Mouse (Mus musculus) erythroblast, embryonic 14.5 days (primary cell): ENCODE data around the gene 4930412O13Rik. TPM values are rescaled to one million over a fixed set of nuclear protein-coding genes. Genes with fewer than 3 reads are reported as not detected.

ENCODE experiments used
- H3K27me3 ChIP-seq: 2 replicates; pipeline ENCODE4 v1.6.1; 2012; ENCODE audit warnings: inconsistent platforms; ENCODE audit not compliant: control insufficient read depth
- H3K36me3 ChIP-seq: 2 replicates; pipeline ENCODE4 v1.6.1; 2012; ENCODE audit warnings: mild to moderate bottlenecking, inconsistent platforms; ENCODE audit not compliant: control insufficient read depth
- H3K4me1 ChIP-seq: 2 replicates; pipeline ENCODE4 v1.6.1; 2012; ENCODE audit warnings: inconsistent platforms; ENCODE audit not compliant: control insufficient read depth
- H3K4me3 ChIP-seq: replicated peaks from 2 replicates; pipeline ENCODE3; 2012; ENCODE audit warnings: moderate library complexity, mild to moderate bottlenecking, inconsistent platforms
- H3K9me3 ChIP-seq: 2 replicates; pipeline ENCODE4 v1.6.1; 2012; ENCODE audit warnings: low read length, inconsistent platforms, mixed read lengths; ENCODE audit not compliant: control insufficient read depth
- GATA1 ChIP-seq: IDR thresholded peaks from 2 replicates; pipeline ENCODE4 v1.6.1; 2012; ENCODE audit warnings: low read length, inconsistent platforms, mixed read lengths
- TAL1 ChIP-seq: IDR thresholded peaks from 3 replicates; pipeline ENCODE4 v1.6.1; 2012; ENCODE audit warnings: low read length, inconsistent platforms, mixed read lengths
- polyA plus RNA-seq: library from polyadenylated mRNA; stranded (reverse); fragments of >175 nt; gene quantifications from 2 replicates; pipeline ENCODE4 v1.2.3, GENCODE M21; 2012

The 4930412O13Rik gene
- polyA plus RNA-seq, 1 experiment = not detected

DNA sequence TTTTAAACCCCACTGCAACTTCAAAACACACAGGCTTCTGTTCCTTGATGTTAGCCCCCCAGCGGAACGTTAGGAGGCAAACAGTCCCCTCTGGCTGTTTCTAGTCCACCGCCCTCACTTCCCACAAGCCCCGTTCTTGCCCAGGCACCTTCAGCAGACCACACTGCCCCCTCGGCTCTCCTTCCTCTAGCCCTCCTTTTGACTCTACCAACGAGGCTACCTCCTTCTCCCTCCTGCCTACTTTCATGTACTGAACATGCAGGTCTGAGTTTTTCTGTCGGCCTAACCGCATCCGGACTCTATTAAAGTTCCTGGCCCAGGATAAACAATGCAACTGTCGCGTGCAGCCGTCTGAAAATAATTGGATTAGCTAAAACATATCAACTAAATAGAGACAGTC is 8.4 kb upstream of the 4930412O13Rik start:
- Histone ChIP-seq H3K9me3 (peaks cover 4% of the 10 kb centered on the region; the same call in 1 of the 2 replicates), H3K27me3 (peaks cover 82% of the 10 kb centered on the region), H3K36me3 (no peaks in the 10 kb centered on the region), H3K4me3 (no peak overlapping the region), H3K4me1 (no peaks in the 10 kb centered on the region; the same call in 1 of the 2 replicates)
- no peak for TF ChIP-seq TAL1
- TF ChIP-seq GATA1 = no peak

GRCm38 (mm10) chr2:9873757-9874156 is 7.3 kb upstream of the 4930412O13Rik start:
- Histone ChIP-seq H3K4me3 (no peak overlapping the region), H3K36me3 (no peaks in the 10 kb centered on the region), H3K9me3 (peaks cover 4% of the 10 kb centered on the region; the same call in 1 of the 2 replicates), H3K4me1 (no peaks in the 10 kb centered on the region; the same call in 1 of the 2 replicates), H3K27me3 (peaks cover 86% of the 10 kb centered on the region)
- TF ChIP-seq TAL1 (no peak), GATA1 (no peak)

GRCm38 (mm10) chr2:9874467-9875219 is 6.4 kb upstream of the 4930412O13Rik start:
- Histone ChIP-seq H3K4me1 (peaks cover 7% of the 10 kb centered on the region), H3K9me3 (peaks cover 4% of the 10 kb centered on the region; the same call in 1 of the 2 replicates), H3K36me3 (no peaks in the 10 kb centered on the region), H3K4me3 (no peak overlapping the region), H3K27me3 (peaks cover 92% of the 10 kb centered on the region)
- TF ChIP-seq TAL1 = no peak
- no peak for TF ChIP-seq GATA1

- Histone ChIP-seq H3K27me3 (peaks cover 96% of the 10 kb centered on the region), H3K4me1 (peaks cover 7% of the 10 kb centered on the region), H3K36me3 (no peaks in the 10 kb centered on the region), H3K4me3 (no peak overlapping the region), H3K9me3 (peaks cover 4% of the 10 kb centered on the region; the same call in 1 of the 2 replicates)
- TF ChIP-seq TAL1 (no peak), GATA1 (no peak)
These were observed 5.8 kb upstream of the 4930412O13Rik start for GRCm38 (mm10) chr2:9875220-9875619.

DNA sequence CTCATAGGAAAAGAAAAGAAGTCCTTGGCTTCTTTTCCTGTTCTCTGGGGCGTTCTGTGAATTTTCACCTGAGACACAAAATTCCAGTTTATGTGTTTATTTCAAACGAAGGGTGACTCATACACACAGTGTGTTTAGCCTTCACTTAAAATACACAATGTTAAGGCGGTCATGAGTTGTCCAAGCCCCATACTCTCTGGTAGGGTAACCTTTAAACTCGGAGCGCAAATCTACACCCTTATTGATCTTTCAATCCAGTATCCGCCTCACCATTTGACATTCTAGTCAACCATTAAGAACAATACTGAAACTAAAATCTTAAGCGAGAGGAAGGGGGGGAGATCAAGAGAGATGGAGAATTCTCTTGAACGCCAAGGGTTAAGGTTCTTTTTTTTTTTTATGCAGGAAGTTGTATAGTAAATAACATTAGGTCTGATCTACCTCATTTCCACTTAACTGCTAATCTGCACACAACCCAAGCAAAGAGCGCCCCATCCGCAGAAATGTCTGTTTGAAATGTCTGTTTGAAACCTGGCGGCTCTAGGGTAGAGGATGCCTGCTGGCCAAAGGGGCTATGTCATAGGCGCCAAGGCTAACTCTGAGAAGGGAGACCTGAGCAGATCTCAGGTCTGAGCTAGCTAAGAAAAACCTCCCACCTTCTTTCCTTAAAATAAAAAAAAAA is 5.2 kb upstream of the 4930412O13Rik start:
- TF ChIP-seq TAL1 (no peak), GATA1 (no peak)
- Histone ChIP-seq H3K27me3 (peaks cover 100% of the 10 kb centered on the region), H3K36me3 (no peaks in the 10 kb centered on the region), H3K4me3 (no peak overlapping the region), H3K4me1 (peaks cover 7% of the 10 kb centered on the region), H3K9me3 (peaks cover 4% of the 10 kb centered on the region; the same call in 1 of the 2 replicates)

GRCm38 (mm10) chr2:9876621-9877325 is 4.3 kb upstream of the 4930412O13Rik start:
- H3K9me3 ChIP-seq = peaks cover 7% of the 10 kb centered on the region; the same call in 1 of the 2 replicates
- no peak for TF ChIP-seq TAL1
- no peak for TF ChIP-seq GATA1
- peaks cover 100% of the 10 kb centered on the region for H3K27me3 ChIP-seq
- peak overlapping the region; percentile 51 for H3K4me3 ChIP-seq
- H3K4me1 ChIP-seq = peaks cover 7% of the 10 kb centered on the region
- no peaks in the 10 kb centered on the region for H3K36me3 ChIP-seq

- peaks cover 100% of the 10 kb centered on the region for H3K27me3 ChIP-seq
- no peaks in the 10 kb centered on the region for H3K36me3 ChIP-seq
- H3K9me3 ChIP-seq = peaks cover 8% of the 10 kb centered on the region; the same call in 1 of the 2 replicates
- H3K4me1 ChIP-seq = peaks cover 7% of the 10 kb centered on the region
- no peak for TF ChIP-seq TAL1
- TF ChIP-seq GATA1 = no peak
- peak overlapping the region; percentile 51 for H3K4me3 ChIP-seq
These were observed 3.7 kb upstream of the 4930412O13Rik start for GRCm38 (mm10) chr2:9877326-9877690.

DNA sequence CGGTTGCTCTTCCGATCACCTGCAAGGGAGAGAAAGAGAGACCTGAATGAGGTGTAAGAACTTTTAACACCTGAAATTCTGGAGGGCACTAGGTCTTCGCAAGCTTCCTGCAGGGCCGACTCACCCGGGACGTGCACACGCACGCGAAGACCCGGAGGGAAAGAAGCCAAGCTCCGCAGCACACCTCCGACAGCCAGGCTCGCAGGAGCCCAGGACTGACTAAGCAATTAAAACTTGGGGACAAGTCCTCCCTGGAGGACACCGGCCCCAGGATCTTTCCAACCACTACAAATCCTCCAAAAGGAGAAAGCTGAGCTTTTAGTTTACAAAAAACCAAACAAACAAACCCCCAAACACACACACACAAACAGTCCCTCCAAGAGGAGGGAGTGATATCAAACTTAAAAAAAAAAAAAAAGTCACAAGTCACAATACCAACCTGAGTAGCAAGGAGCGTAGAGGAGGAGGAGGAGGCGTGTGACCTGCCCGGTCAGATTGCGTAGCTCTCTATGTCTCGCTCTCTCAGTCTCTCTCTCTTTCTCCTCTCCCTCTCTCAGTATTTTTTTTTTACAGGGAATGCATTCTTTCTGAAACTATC is 3.0 kb upstream of the 4930412O13Rik start:
- TF ChIP-seq TAL1 = no peak
- Histone ChIP-seq H3K36me3 (no peaks in the 10 kb centered on the region), H3K27me3 (peaks cover 100% of the 10 kb centered on the region), H3K4me3 (peak overlapping the region; percentile 36), H3K4me1 (peaks cover 7% of the 10 kb centered on the region), H3K9me3 (peaks cover 9% of the 10 kb centered on the region; the same call in 1 of the 2 replicates)
